Mouse (Mus musculus): ENCODE measurements around the gene Rbm4b.

Gene Rbm4b

DNA sequence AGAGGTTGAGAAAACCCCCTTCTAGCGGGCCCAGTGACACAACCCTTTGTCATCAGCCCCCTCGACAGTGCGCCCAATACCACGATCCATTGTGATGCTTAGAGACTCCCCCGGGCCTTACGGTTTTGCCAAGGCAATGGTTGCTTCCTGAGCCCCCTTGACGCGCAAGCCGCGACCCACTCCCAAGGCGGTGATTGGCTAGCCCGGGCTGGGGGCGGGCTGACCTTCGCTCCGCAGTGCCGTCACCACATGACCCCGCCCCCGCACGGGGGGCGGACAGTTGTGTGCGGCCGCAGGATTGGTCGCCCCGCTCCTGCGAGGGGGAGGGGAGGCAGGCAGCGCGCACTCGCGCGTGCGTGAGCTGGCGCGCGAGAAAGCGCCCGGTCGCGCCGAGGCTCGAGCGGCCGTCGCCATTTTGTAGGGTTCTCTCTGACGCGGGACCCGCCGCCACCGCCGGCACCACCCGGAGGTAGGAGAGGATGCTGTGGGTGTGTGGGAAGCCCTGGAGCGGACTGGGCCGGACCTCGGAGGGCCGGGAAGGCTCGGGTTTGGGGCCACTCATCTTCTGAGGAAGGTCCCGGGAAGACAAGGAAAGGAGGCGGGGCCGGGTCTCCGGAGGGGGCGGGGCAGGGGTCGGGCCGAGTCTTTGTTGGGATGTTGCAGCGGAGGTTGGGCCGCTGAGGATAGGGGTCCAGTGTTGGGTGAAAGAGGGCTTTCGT lies at the start of gene Rbm4b:
Rbm4b (plus strand) TSS at position 305 of the 719 bp plus-strand sequence.
- peak; percentile 98 for DNase-seq

DNA sequence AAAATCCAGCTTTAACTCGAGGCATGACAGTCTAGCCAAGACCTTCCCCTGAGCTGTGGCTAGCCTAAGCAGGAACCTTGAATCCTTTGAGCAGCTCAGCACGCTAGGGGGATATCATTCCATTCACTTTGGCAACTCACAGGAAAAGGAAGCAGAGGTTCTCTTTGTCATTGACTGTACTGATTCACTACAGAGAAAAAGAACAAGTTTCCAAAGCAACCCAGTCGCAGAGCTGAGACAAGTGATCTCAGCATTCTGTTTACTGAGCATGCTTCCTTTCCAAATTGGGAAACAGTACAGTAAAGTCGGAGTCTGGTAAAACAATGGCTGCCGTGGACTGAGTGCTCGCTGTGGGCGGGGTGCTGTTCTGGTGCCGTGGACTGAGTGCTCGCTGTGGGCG lies 47.5 kb upstream of the Rbm4b start:
- DNase-seq = no peak

DNA sequence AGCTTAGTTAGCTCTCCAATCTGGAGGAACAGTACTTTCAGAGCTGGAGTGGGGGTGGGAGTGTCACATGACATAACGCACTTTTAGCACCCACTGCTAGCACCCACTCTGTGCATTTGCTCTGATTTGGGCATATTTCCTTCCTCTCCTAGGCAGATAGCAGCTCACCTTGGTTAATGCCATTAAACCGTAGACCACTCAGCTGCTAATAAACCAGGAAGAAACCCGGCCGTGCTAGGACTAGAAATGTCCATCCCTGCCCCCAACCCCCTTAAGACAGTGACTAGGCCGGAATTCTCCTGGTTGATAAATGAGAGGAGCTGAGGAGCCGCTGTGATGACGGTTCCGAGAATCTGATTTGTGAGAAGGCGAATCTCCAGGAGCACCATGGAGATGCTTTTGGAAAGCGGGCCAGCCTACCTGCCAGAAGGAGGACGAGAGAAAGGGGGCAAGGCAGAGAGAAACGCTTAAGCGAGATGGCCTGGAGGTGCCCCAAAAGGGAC lies 45.1 kb upstream of the Rbm4b start, which contains the start of gene Sptbn2:
Sptbn2 (plus strand) TSS at position 70 of the 503 bp plus-strand sequence.
- DNase-seq = no peak

DNA sequence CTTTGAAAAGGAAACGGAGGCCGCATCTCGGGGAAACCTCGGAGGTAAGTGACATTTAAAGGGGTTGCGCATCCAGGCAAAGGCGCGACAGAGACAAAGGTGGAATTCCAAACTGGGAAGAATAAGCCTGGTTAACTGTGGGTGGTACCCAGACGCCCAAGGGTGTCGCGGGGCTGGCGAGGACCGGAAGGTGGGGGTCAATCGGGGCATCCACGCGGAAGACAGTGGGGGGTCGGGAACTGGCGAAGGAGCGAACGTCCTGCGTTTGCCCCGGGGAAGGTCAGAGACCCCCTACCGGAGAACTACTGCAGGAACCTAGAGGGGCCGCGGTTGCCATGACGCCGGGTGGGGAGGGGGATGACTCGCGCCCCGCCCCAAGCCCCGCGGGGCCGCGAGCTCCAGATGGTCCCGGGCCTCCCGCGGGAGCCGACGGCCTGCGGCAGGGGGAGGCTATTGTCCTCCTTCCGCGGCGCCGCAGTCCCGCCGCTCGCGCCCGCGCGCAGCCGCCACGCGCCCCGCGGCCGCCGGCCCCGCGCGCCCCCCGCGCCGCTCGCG lies 44.6 kb upstream of the Rbm4b start:
- DNase-seq = peak; percentile 22

DNA sequence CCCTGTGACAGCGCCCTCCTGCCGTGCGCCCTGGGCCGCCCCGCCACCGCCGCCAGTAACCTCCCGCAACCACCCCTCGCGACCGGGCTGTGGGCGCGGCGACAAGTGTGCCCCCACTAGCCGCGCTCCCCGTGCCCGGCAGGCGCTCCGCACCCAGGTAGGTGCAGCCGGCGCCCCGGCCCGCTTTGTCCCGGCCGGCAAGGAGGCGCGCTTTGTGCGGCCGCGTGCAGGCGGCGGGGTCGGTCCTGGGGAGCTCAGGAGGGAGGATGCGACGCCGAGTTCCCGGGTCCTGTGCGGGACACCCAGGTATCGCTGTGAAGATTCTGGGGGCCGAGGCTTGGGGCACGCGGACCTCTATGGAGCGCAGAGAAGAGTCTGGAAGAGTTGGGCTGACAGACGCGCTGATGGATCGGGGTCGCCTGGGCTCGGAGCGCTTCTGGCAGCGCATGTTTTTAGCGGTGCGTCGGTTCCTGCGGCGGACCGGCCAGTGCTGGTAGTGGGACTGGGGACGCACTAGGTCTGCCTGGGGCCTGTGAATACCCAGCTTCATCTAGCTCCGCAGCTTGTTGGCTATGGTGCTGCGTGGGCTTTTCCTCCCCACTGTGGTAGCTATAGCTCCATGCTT lies 44.0 kb upstream of the Rbm4b start:
- DNase-seq = peak; percentile 36

DNA sequence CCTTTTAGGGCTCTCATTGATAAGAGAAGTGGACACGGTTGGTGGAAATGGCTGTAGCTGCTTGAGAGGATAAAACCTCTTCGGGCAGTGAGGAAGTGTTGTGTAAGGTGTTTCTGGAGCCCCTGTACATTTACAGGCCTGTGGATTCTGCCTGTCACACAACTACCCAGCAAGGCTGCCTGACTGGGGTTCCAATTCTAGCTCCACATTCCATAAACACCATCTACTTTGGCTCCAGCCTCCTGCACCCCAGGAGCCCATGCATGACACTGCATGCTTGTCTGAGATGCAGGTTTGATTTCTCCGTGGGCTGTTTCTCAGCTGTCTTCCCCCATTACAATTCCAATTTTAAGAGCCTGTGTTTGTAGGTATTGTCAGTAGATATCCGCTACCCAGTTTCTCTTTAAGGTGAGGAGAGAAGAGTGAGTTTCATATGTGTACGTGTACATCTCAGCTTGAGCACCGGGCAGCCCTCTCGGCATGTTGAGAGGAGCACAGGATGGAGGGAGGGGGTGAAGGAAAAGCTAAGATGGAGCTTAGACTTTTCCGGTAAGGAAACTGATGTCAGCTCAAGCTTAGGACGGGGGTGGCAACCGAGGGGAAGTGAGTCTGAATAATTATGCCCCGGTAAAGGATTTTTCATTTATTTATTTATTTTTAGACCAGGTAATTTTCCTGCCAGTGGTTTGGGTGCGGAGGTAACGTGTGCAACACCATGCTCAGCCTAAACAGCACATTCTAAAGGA lies 43.3 kb upstream of the Rbm4b start:
- DNase-seq = no peak

DNA sequence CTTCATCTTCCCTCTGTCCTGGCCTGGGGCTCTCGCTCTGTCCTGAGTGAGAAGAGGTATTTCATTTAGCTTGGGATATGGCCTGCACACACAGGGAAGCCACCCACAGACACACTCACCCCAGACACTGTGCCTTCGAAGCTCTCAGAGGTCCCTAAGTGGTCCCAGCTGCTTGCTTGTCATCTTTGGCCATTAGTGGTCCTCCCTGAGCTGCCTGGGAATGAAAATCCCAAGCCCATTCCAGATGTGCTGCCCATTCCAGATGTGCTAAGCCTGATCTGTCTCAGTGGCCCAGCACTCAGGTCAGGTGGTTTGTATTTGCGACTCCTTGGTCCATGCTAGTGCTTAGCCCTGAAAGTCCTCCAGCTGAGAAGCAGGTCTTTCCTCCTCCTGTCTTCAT lies 42.4 kb upstream of the Rbm4b start:
- no peak for DNase-seq

DNA sequence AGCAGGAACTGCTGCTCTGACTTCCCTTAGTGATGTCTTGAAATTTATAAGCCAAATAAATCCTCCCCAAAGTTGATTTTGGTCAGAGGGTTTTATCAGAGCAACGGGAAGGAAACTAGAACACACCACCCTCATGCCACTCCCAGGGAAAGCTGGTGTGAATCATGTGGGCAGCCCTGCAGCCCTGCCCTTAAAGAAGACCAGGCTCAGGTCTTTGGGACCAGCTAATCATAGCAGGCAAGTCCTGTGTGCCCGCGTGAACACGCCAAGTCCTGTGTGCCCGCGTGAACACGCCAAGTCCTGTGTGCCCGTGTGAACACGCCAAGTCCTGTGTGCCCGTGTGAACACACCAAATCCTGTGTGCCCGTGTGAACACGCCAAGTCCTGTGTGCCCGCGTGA lies 39.5 kb upstream of the Rbm4b start:
- no peak for DNase-seq

DNA sequence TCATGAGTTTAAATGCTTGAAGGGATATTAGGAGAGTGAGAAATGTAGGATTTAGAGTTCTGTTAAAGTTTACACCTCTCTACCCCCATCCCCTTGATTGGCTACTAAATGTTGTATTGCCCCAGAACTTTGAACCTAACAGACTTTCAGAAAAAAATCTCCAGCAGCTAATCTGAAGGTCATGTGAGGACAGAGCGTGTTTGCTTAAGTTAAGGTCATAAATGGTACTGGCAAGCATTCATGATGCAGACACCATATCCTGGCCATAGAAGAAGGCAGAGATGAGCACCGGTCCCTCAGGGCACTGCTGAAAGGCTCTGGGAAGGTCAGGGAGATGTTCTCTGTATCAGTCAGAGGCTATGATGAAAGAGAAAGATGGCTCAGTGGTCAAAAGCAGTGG lies 39.0 kb upstream of the Rbm4b start:
- no peak for DNase-seq

DNA sequence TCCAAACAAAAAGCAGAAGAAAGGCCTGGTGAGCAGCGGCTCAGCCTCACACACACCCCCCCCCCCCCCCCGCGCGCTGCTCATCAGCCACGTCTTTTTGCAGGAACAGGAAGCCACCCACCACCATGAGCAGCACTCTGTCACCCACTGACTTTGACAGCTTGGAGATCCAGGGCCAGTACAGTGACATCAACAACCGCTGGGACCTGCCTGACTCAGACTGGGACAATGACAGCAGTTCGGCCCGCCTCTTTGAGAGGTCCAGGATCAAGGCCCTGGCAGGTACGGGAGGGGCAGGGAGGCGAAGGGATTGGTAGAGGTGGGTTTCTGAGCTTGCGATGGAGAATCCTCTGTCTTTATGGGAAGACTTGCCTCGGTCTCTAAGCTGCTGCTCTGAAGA lies 37.6 kb upstream of the Rbm4b start:
- DNase-seq = no peak

DNA sequence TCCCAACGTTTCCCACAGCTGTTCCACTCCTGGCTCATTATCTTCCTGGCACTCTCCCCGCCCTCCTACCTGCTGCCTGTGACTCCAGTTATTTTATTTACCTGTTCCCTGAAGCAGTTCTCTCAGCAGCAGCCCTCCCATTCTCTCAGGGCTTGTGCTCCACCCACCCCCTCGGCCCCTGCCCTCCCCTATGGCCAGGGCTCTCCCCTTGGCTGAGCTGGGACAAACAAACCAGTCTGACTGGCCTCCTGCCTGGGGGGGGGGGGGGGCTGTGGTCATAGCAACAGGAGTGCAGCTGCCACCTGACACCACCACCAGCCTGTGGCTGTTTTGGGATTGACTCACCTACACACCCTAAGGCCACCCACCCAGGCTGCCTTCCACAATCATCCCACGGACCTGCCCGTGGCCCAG lies 36.9 kb upstream of the Rbm4b start:
- peak; percentile 64 for DNase-seq

DNA sequence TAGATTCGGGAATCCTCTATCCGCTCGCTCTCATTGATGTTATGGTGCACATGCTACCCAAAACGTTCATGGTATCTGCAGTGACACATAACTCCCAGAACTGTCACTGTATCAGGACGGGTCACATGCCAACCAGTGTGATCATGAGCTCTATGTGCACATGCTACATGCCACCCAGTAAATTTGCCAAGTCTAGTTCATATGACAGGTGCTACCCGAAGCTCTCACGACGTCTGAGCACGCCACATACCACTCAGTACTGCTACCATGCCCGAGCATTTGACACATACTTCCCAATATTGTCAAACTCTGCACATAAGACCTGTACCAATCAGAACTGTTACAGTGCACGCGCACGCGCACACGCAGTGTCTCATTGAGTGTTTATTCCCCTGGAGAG lies 36.2 kb upstream of the Rbm4b start:
- DNase-seq = no peak

DNA sequence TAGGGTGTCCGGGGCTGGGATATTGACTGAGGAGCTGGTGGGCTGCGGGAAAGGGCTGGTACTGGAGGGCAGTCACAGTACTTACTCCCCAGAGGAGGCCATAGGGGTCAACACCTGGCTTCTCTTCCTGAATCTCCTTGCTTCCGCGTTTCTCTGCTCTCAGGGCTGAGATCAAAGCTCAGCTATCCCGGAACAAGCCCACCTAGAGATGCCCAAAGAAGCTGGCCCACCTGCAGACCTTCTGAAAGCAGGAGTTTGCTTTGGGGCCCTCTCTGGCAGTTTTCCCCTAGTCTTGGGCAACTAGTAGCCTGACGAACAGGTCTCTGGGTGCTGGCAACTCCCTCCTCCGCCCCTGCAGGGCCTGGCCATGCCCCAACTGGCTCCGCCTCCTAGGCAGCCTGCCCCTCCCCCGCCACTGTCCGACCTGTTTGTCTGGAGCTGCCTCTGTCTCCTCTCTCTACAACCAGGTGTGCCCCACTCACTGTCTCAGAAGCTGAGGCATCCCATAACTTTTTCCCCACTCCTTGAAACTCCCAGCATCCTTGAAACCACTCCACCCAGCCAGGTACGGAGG lies 35.5 kb upstream of the Rbm4b start:
- DNase-seq = peak; percentile 83

DNA sequence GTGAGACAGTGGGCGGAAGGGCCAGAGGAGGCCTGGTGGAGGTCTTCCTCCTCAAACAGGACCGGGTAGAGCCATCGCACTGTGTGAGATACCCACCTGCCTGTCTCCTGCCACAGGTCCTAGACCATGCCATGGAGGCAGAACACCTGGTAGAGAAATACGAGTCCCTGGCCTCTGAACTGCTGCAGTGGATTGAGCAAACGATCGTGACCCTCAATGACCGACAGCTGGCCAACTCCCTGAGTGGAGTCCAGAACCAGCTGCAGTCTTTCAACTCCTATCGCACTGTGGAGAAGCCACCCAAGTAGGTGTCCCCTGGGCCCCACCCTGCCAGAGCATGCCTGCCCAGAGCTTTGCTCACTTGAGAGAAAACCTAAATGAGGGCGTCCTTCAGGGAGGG lies 27.1 kb upstream of the Rbm4b start:
- no peak for DNase-seq

DNA sequence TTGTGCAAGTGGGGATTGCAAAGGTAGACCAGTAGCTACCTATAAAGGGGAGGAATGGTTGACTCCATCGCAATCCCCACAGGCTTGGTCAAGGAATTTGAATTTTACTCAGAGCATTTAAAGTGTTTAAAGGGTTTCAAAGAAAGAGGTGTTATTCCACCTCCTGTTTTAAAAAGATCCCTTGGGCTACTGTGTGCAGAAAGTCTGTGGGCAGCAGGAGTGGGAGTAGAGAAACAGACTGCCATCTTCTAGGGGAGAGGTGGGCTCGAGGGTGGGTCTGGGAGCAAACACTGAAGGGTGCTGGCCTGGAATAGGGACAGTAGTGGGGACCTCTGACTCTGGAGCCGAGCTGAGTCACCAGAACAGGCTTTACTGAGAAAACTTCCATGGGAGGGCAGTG lies 23.2 kb upstream of the Rbm4b start:
- no peak for DNase-seq

DNA sequence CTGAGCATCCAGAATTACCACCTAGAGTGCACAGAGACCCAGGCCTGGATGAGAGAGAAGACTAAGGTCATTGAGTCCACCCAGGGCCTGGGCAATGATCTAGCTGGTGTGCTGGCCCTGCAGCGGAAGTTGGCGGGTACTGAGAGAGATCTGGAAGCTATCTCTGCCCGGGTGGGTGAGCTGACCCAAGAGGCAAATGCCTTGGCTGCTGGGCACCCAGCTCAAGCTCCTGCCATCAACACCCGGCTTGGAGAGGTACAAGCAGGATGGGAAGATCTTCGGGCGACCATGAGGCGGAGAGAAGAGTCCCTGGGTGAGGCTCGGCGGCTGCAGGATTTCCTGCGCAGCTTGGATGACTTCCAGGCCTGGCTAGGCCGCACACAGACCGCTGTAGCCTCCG lies 18.4 kb upstream of the Rbm4b start:
- no peak for DNase-seq

DNA sequence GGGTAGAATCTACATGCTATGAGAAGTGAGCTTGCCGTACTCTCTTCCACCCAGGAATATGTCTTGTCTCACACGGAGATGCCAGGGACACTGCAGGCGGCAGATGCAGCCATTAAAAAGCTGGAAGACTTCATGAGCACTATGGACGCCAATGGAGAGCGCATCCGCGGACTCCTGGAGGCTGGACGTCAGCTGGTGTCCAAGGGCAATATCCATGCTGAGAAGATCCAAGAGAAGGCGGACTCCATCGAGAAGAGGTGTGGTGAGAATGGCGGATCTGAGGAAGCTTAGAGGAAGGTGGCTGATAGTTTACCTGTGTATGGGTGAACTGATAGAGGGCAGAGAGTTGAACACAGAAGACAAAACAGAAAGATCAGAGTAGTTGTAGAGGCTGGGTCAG lies 17.2 kb upstream of the Rbm4b start:
- DNase-seq = no peak

DNA sequence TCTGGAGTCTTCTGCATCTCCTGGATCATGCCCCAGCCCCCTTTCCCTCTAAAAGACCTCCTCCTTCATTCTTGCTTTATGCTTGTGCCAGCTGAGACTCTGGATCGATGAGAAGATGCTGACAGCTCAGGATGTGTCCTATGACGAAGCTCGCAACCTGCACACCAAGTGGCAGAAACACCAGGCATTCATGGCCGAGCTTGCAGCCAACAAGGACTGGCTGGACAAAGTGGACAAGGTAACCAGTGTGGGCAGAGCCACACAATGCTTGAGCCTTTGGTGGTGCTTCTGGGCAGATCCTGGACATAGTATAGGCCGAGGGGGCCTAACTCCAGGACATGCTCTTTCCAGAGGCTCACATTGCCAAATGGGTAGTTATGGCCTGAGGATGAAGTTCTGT lies 16.5 kb upstream of the Rbm4b start:
- no peak for DNase-seq

DNA sequence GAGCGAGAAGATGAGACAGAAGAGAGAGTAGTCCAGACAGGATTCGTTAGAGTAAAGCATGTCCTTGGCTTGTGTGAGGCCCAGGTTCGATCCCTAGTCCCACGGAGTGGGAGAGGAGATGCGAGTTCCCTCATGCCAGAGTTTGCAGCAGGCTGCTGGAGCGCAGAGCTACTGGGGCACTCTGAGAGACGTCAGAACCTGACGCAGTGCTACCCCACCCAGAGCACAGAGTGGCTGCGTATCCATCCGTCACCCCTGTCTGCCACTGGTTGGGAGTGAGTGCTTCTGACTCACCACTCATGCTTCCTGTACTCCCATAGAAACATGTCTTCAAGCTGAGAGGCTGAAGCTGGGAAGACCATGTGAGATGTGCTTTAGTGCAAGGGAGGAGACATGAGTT lies 14.8 kb upstream of the Rbm4b start:
- DNase-seq = no peak

DNA sequence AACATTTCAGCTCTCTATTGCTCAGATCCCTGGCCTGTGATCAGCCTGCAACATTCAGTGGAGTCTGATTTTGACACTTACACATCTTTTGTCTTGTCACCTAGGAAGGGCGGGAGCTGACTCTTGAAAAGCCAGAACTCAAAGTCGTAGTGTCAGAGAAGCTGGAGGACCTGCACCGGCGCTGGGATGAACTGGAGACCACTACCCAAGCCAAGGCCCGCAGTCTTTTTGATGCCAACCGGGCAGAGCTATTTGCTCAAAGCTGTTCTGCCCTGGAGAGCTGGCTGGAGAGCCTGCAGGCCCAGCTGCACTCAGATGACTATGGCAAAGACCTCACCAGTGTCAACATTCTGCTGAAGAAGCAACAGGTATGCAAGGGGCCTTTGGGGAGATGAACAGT lies 14.1 kb upstream of the Rbm4b start:
- DNase-seq = no peak

DNA sequence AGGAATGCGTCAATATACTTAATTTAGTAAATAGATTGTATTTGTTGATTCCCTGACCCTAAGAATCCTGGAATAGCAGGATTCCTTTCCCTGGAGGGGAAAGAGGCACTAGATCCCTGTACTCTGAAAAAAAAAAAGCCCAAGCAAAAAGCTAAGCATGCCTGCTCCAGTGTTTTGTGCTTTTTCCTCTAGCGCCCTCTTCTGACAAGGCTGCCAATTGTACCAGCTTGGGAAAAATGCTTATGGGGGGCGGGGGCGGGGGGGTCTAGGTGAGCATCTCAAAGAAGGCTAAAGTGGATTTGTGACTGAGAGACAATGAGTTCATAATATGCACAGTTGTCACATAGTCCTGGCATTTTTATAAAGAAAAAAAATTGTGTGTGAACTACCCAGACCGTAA lies 12.8 kb upstream of the Rbm4b start:
- DNase-seq = peak; percentile 62

DNA sequence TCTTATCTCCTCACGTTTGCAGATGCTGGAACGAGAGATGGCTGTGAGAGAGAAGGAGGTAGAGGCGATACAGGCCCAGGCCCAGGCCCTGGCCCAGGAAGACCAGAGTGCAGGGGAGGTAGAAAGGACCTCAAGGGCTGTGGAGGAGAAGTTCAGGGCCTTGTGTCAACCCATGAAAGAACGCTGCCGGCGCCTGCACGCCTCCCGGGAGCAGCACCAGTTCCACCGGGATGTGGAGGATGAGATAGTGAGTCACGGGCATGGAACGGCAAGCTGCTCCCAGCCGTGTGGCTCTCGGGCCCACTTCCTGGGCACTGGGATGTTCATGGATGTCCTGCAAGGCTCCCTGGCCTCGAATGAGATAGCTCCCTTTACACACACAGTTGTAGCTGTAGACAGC lies 12.3 kb upstream of the Rbm4b start:
- DNase-seq = no peak

DNA sequence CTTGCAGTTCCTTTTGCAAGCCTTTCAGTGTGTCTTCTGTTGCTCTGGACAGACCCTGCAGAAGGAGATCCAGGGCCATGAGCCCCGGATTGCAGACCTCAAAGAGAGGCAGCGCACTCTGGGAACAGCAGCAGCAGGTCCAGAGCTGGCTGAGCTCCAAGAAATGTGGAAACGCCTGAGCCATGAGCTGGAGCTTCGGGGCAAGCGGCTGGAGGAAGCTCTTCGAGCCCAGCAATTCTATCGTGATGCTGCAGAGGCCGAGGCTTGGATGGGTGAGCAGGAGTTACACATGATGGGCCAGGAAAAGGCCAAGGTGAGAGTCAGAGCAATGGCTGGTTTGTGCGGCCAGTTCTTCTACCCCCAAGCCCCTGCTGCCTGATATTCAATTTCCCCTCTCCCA lies 11.2 kb upstream of the Rbm4b start:
- DNase-seq = peak; percentile 62
